Mouse (Mus musculus) myocyte (in vitro differentiated cells): ENCODE measurements around the gene Robo2. TPM values are rescaled to one million over a fixed set of nuclear protein-coding genes. Genes with fewer than 3 reads are reported as not detected.

Experiments used
- H3K27me3 ChIP-seq: one replicate; pipeline ENCODE4 v1.6.1; 2011; ENCODE audit not compliant: control insufficient read depth, insufficient read depth, insufficient read length
- H3K36me3 ChIP-seq: one replicate; pipeline ENCODE4 v1.6.1; 2011; ENCODE audit not compliant: control insufficient read depth, insufficient read depth
- H3K4me2 ChIP-seq: one replicate; pipeline ENCODE4 v1.6.1; 2011; ENCODE audit warnings: low read depth, control low read depth
- H3K4me3 ChIP-seq: one replicate; pipeline ENCODE4 v1.5.1; 2011; ENCODE audit warnings: mild to moderate bottlenecking, control low read depth, moderate library complexity
- H3K79me2 ChIP-seq: one replicate; pipeline ENCODE4 v1.6.1; 2011; ENCODE audit not compliant: control insufficient read depth, insufficient read depth
- H3ac ChIP-seq: one replicate; pipeline ENCODE4 v1.6.1; 2011; ENCODE audit not compliant: control insufficient read depth, insufficient read length
- CEBPB ChIP-seq: IDR thresholded peaks from 2 replicates; pipeline ENCODE4 v1.6.1; 2011; ENCODE audit warnings: mild to moderate bottlenecking, moderate library complexity; ENCODE audit not compliant: poor library complexity, insufficient read depth, severe bottlenecking
- E2F4 ChIP-seq: IDR thresholded peaks from one replicate; pipeline ENCODE4 v1.6.1; 2011; ENCODE audit warnings: mild to moderate bottlenecking, control low read depth, moderate library complexity; ENCODE audit not compliant: insufficient read depth
- MAX ChIP-seq: IDR thresholded peaks from one replicate; pipeline ENCODE4 v1.6.1; 2011; ENCODE audit warnings: low read depth, mild to moderate bottlenecking, control low read depth
- MYOD1 ChIP-seq, 3 experiments: IDR thresholded peaks; one replicate each; pipeline ENCODE4 v1.6.1; 2011; ENCODE audit warnings: control low read depth in 2 of 3, low read depth in 2 of 3, mild to moderate bottlenecking in 2 of 3, moderate library complexity in 1 of 3; ENCODE audit not compliant: insufficient read length in 2 of 3, control insufficient read depth in 1 of 3
- MYOG ChIP-seq, 3 experiments: IDR thresholded peaks; one replicate each; pipeline ENCODE4 v1.6.1; 2011; ENCODE audit warnings: control low read depth in 2 of 3, low read depth in 2 of 3, mild to moderate bottlenecking in 2 of 3; ENCODE audit not compliant: insufficient read length in 2 of 3, control insufficient read depth in 1 of 3, insufficient read depth in 1 of 3
- POLR2A ChIP-seq: IDR thresholded peaks from one replicate; pipeline ENCODE4 v1.6.1; 2011; ENCODE audit warnings: low read depth, mild to moderate bottlenecking, control low read depth, moderate library complexity; ENCODE audit not compliant: insufficient read length
- POLR2AphosphoS2 ChIP-seq: IDR thresholded peaks from one replicate; pipeline ENCODE4 v1.6.1; 2011; ENCODE audit warnings: low read depth, control low read depth; ENCODE audit not compliant: insufficient read length
- REST ChIP-seq: IDR thresholded peaks from one replicate; pipeline ENCODE4 v1.6.1; 2011; ENCODE audit warnings: mild to moderate bottlenecking, control low read depth, moderate library complexity; ENCODE audit not compliant: insufficient read depth, insufficient read length
- SRF ChIP-seq: IDR thresholded peaks from one replicate; pipeline ENCODE4 v1.6.1; 2011; ENCODE audit warnings: low read depth; ENCODE audit not compliant: control insufficient read depth, insufficient read length
- TCF12 ChIP-seq: IDR thresholded peaks from one replicate; pipeline ENCODE4 v1.6.1; 2011; ENCODE audit warnings: mild to moderate bottlenecking, control low read depth; ENCODE audit not compliant: poor library complexity, insufficient read depth, severe bottlenecking
- TCF3 ChIP-seq: IDR thresholded peaks from one replicate; pipeline ENCODE4 v1.6.1; 2011; ENCODE audit warnings: low read depth, control low read depth; ENCODE audit not compliant: insufficient read length
- USF1 ChIP-seq: IDR thresholded peaks from one replicate; pipeline ENCODE4 v1.6.1; 2011; ENCODE audit warnings: low read depth, mild to moderate bottlenecking, control low read depth, moderate library complexity
- polyA plus RNA-seq: library from polyadenylated mRNA; unstranded; fragments of >200 nt; fragmentation: generic; extraction: Trizol; gene quantifications from one replicate; pipeline ENCODE4 v1.2.1, GENCODE M21; 2012; ENCODE audit warnings: missing spikeins

The Robo2 gene
- polyA plus RNA-seq, 1 experiment: 19.6 TPM

GRCm38 (mm10) chr16:74022281-74022978 is 389.2 kb downstream of the Robo2 start:
- Histone ChIP-seq H3K4me3 (no peak overlapping the region), H3ac (no peak overlapping the region), H3K27me3 (no peaks in the 10 kb centered on the region), H3K4me2 (no peak overlapping the region), H3K79me2 (no peaks in the 10 kb centered on the region), H3K36me3 (no peaks in the 10 kb centered on the region)
- TF ChIP-seq E2F4 (no peak), MAX (no peak), SRF (no peak), REST (no peak), MYOD1 (IDR thresholded peaks at IDR 0.05; ENCODE audit: control insufficient read depth in 1 of 3, insufficient read length in 2 of 3, low read depth in 2 of 3) (no peak), POLR2AphosphoS2 (no peak), USF1 (no peak), MYOG (IDR thresholded peaks at IDR 0.05; ENCODE audit: control insufficient read depth in 1 of 3, insufficient read depth in 1 of 3, insufficient read length in 2 of 3, low read depth in 2 of 3) (no peak), CEBPB (no peak), TCF3 (no peak), TCF12 (no peak), POLR2A (no peak)

DNA sequence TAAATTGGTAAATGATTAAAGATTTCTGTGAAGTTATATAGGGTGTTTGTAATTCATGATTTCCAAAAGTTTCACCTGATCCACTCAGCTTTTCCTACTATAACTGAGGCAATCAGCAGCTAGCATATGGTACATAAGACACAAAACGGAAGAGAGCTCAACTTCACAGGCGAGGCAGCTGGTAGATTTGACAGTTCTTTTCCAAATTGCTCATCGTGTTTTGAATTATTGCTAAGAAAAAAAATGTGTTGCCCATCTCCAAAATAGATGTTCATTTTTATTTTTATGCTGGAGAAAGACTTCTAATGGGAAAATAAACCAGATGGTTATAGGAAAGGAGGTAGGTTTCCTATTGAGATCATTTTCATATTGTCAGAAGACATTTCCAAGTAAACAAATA is 405.9 kb downstream of the Robo2 start:
- no peak for TF ChIP-seq REST
- no peak for TF ChIP-seq TCF12
- no peak for TF ChIP-seq MYOD1 (IDR thresholded peaks at IDR 0.05; ENCODE audit: control insufficient read depth in 1 of 3, insufficient read length in 2 of 3, low read depth in 2 of 3)
- no peak for TF ChIP-seq SRF
- no peak for TF ChIP-seq POLR2AphosphoS2
- no peak for TF ChIP-seq TCF3
- no peak for TF ChIP-seq CEBPB
- TF ChIP-seq MAX: no peak
- no peak for TF ChIP-seq MYOG (IDR thresholded peaks at IDR 0.05; ENCODE audit: control insufficient read depth in 1 of 3, insufficient read depth in 1 of 3, insufficient read length in 2 of 3, low read depth in 2 of 3)
- no peak for TF ChIP-seq POLR2A
- no peak for TF ChIP-seq E2F4
- no peak for TF ChIP-seq USF1
- no peaks in the 10 kb centered on the region for H3K36me3 ChIP-seq
- no peaks in the 10 kb centered on the region for H3K27me3 ChIP-seq
- H3K79me2 ChIP-seq: no peaks in the 10 kb centered on the region
- no peak overlapping the region for H3K4me3 ChIP-seq
- no peak overlapping the region for H3K4me2 ChIP-seq
- no peak overlapping the region for H3ac ChIP-seq

- no peak overlapping the region for H3ac ChIP-seq
- no peaks in the 10 kb centered on the region for H3K27me3 ChIP-seq
- no peaks in the 10 kb centered on the region for H3K36me3 ChIP-seq
- no peaks in the 10 kb centered on the region for H3K79me2 ChIP-seq
- TF ChIP-seq TCF3: no peak
- no peak for TF ChIP-seq MYOG (IDR thresholded peaks at IDR 0.05; ENCODE audit: control insufficient read depth in 1 of 3, insufficient read depth in 1 of 3, insufficient read length in 2 of 3, low read depth in 2 of 3)
- TF ChIP-seq REST: no peak
- TF ChIP-seq USF1: no peak
- no peak for TF ChIP-seq MAX
- no peak for TF ChIP-seq CEBPB
- no peak for TF ChIP-seq MYOD1 (IDR thresholded peaks at IDR 0.05; ENCODE audit: control insufficient read depth in 1 of 3, insufficient read length in 2 of 3, low read depth in 2 of 3)
- no peak for TF ChIP-seq SRF
- no peak for TF ChIP-seq POLR2A
- no peak for TF ChIP-seq POLR2AphosphoS2
- TF ChIP-seq E2F4: no peak
- no peak overlapping the region for H3K4me3 ChIP-seq
- no peak overlapping the region for H3K4me2 ChIP-seq
Measured at GRCm38 (mm10) chr16:74001331-74001730, 410.3 kb downstream of the Robo2 start.

DNA sequence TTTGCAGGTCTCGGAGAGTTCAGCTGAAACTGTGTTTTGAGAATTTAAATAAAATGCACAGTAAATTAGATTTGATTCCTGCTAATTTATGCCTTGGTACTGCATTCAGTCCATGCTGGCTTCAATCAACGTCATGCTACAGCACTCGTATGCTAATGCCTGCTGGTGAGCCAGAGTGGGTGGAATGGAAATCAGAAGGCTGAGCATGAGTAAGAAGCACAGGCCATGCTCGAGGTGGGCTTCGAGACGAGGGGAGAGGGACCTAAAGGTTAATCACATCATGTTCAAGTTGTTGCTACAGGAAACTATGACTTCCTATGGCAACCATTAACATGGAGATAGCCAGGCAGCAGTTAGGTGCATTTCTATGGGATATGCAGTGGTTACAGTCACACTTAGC is 420.4 kb downstream of the Robo2 start:
- Histone ChIP-seq H3K27me3 (no peaks in the 10 kb centered on the region), H3K79me2 (no peaks in the 10 kb centered on the region), H3K4me3 (no peak overlapping the region), H3ac (no peak overlapping the region), H3K4me2 (no peak overlapping the region), H3K36me3 (no peaks in the 10 kb centered on the region)
- TF ChIP-seq E2F4 (no peak), REST (no peak), MAX (no peak), MYOG (IDR thresholded peaks at IDR 0.05; ENCODE audit: control insufficient read depth in 1 of 3, insufficient read depth in 1 of 3, insufficient read length in 2 of 3, low read depth in 2 of 3) (no peak), CEBPB (no peak), POLR2AphosphoS2 (no peak), TCF12 (no peak), MYOD1 (IDR thresholded peaks at IDR 0.05; ENCODE audit: control insufficient read depth in 1 of 3, insufficient read length in 2 of 3, low read depth in 2 of 3) (no peak), POLR2A (no peak)
